Mouse (Mus musculus): ENCODE results near the gene Rasl10a. TPM values are rescaled to one million over a fixed set of nuclear protein-coding genes. Genes with fewer than 3 reads are reported as not detected.

Gene Rasl10a
- total RNA-seq, 2 experiments from 2014 or later: 0.42 to 0.56 TPM

DNA sequence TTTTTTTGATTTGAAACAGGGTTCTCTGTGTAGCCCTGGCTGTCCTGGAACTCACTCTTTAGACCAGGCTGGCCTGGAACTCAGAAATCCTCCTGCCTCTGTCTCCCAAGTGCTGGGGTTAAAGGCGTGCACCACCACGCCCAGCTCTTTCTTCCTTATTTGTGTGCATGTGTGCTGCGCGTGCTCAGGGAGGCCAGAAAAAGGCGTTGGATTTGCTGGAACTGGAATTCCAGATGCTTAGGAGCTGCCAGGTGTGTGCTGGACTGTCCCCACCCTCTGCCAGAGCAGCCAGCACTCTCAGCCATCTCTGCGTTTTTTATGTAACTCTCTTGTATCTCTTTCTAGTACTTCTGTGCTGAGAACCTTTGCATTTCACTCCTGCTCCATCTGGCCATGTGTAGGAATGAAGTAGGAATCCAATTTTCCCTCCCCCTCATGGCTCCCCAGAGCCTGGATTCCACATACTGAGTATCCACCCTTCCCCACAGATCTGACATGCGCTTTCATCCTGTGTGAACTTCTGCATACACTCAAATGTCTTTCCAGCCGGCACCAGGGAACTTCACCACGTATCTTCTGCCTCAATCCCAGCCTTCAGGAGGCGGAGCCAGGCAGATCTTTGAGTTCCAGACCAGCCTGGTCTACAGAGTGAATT lies 5.6 kb upstream of the Rasl10a start:
- no peak for DNase-seq

DNA sequence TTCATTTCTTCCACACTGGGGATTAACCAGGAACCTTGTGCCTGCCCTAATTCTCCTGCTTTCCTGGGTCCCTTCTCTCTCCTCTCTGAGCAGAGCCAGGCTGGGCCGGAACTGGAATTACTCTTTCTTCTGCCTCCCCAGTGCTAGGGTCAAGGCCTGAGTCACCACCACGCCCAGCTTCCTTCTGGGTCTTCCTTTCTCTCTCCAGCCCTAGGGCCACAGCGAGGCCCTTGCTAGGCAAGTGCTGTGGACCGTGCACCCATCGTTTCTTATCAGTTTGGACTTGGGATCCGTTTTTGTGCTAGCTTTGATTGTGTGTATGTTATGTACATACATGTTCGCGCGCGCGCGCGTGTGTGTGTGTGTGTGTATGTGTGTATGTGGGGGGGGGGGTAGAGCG lies 3.8 kb upstream of the Rasl10a start:
- DNase-seq: no peak

DNA sequence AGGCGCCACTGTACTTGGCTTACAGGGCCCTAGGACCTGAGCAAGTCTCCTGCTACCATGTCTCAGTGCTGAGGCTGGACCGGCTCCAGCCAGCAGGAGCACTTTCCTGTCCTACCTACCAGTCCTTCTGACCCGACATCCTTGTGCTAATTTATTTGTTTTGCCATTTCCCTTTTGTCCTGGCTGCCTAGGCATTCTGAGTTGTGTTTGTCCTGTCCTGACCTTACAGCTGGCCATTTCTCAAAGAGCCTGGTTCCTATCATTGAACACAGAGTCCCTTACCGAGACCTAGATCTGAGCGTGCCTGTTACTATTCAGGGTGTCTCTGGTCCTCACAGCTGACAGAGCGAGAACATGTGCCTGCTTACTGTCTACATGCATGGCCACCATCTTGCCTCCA lies 3.1 kb upstream of the Rasl10a start:
- DNase-seq: no peak

DNA sequence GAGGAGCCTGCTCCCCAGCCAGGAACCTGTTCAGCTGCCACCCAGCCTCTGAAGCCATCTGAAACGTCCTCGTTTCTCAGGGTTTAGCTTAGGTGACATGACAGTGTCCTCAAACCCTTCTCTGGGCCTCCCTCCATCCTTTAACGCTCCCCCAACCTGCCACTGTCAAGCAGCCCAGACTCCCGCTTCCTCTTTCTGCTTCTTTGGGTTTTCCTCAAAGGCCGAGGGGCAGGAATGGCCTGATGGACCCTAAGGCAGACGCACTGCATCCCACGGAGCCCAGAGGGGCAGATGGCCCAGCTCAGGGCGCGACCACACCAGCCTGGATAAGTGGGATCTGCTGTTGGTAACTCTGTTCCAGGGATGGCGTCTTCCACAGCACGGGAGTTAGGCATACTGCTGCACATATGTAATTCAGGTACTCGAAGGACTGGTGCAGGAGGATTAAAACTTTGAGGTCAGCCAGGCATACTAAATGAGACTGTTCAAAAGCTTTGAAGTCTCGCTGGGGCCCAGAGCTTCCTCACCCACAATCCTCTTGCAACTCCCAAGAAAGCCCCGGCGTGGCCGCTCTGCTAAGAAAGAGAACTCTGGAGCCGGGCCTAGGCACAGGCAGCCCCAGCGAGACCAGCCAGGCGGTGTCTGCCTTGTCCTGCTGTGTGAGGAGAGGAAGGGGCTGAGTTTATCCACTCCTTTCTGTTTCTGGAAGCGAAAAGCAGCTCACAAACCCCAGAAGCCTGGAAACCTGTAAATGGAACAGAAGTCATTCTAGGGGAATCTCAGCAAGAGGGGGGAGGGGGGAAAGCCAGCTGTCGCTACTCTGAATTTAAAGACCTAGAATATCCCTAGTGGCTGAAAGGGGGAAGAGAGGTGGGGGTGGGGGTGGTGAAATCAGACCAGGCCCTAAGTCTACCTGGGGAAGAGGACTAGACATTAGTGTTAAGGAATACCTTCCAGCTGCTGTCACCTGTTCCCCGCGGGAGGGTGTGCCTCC lies 1.7 kb upstream of the Rasl10a start:
- no peak for DNase-seq

DNA sequence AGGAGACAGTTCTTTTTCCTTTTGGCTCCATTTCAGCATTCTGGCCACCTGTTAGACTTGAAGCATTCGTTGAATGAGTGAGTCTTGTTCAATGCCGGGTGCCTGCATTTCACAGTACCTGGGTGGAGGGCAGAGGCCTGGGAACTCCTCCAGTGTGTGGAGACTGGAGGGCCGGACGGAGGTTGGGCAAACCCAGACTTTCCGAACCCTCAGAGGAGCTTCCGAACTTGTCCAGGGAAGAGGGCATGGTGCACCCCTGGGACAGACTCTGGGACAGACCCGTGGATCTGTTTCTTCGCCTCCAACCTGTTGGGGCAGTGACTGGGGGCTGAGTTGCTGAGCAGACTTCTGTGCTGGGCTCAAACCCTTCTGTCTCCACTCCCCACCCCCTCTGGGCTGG lies 864 bp upstream of the Rasl10a start:
- DNase-seq: no peak

DNA sequence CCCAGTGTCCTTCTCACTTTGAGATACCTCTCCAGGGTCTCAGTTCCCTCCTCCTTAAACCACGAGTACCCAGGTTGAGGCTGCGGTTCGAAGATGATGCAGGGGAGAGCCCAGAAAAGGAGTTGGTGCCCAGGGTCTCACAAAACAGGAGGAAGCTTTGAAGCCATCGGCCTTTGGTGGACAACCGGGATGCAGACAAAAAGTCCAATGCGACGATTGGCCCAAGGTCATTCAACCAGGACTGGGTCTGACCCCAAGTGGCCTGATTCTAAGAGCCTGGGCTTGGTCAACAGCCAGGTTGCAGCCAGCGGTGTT lies 430 bp upstream of the Rasl10a start:
- no peak for DNase-seq

DNA sequence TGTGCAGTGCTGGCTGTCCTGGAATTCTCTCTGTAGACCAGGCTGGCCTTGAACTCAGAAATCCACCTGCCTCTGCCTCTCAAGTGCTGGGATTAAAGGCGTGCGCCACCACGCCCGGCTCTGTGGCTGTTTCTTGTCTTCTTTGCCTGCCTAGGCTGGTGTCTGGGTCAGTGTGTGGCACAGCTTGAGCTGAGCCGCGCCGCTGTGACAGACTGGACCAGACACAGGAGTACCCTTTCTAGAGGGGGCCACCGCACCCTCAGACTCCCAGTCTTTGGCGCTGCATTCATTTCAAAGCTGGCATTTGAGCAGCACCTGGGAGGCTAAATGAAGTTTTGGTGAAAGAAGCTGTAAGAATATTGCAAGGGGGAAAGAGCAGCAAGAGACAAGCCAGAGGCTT lies 855 bp downstream of the Rasl10a start:
- DNase-seq: no peak

DNA sequence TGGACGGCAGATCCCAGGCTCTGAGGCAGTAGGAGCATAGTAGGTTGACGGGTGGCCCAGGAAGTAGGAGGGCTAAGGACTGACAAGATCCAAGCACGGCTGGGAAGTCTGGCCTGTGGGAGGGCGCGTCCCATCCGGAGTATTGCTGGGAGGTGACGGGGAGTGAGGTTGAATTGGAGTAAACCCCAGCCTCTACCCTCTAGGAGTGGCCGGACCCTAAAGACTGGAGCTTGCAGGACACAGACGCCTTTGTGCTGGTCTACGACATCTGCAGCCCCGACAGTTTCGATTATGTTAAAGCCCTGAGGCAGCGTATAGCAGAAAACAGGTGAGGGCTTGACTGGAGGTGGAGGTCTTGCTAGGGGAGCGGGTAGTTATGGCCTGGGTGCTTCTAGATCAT lies 1.3 kb downstream of the Rasl10a start:
- no peak for DNase-seq

DNA sequence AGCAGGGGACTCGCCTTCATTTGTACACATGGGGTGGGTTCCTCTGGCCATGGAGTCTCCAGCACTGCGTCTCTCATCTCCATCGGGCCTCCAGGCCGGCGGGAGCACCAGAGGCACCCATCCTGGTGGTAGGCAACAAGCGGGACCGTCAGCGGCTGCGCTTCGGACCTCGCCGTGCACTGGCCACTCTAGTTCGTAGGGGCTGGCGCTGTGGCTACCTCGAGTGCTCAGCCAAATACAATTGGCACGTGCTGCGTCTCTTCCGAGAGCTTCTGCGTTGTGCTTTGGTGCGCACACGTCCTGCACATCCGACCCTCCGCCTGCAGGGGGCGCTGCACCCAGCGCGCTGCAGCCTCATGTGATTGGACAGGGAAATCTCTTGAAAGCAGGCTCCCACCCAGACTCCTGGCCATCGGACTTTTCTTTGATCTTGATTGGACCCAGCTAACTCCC lies 1.8 kb downstream of the Rasl10a start:
- peak; percentile 57 for DNase-seq

DNA sequence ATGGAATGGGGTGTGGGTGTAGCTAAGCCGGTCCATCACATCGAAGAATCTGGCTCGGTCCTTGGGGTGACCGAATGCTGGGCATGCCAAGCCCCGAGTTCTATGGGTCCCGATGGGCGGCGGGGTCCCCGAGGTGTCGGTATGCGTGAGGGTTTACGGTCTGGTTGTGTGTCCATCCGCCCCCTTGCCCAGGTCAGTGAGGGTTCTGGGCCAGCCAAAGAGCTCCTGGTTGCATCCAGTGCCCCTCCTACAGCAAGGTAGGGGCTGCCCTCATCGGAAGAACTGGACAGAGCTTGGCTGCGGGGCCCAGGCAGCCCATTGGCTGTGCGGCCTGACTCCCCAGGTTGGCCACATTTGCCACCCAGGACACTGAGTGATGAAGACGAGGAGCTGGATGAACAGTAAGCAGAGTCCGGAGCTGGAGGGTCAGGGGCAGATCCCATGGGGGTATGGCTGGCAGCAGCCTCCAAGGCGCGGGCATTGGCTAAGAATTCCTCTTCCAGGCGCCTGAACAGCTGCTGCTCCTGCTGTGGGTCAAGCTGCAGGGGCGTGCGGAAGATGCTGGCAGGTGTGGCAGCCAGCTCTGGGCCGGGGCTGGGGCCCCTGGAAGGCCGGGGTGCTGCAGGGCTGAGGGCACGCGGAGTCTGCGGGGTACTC lies 3.0 kb downstream of the Rasl10a start:
- DNase-seq: peak; percentile 20

DNA sequence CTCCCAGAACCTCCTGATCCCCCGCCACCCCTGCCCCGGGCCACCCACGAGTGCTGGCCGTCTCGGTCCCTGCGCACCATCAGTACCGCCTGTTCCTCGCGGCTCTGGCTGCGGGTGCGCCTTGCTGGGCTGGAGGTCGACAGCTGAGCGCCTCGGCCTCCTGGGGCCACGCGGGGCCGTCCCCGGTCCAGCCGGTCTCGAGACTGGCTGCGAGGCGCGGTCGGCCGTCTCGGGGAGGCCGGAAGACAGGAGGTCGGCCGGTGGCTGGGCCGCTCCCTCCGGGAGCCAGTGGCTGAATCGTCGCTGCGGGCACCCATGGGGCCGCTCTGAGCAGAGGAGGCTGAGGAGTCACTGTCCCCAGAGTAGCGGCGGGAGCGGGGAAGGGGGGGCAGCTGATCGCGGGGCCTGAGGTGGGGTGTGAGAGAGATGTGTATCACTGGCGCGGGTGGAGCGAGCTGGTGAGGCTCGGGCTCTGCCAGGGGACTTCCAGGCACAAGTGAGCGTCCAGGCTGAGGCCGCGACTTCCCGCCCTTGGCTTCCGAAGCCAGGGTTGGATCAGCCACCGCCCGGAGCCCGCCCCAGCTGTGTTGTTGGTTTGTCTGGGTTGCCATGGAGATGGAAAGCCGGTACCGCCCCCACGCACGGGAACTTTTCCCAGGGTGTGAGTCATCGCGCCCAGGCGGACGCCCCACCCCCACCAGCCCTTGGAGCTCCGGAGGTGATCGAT lies 3.6 kb downstream of the Rasl10a start:
- DNase-seq: peak; percentile 94

DNA sequence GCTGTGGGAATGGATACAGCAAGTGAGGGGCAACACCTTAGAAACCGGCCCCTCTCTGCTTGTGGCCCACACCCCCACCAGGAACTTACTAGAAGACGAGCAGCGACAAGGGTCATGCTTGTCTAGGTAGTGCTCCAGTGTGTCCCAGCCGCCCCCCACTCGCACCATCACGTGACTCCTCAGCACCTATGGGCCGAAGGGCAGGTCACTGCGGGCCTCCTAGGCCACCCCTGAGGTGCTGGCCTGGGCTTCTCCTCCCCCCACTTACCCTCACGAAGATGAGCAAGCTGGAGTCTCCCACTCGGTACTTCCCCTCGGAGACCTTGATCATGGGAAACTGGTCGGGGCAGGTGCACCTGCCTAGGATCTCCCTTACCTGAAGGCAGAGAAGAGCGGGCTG lies 4.4 kb downstream of the Rasl10a start:
- DNase-seq: peak; percentile 22

DNA sequence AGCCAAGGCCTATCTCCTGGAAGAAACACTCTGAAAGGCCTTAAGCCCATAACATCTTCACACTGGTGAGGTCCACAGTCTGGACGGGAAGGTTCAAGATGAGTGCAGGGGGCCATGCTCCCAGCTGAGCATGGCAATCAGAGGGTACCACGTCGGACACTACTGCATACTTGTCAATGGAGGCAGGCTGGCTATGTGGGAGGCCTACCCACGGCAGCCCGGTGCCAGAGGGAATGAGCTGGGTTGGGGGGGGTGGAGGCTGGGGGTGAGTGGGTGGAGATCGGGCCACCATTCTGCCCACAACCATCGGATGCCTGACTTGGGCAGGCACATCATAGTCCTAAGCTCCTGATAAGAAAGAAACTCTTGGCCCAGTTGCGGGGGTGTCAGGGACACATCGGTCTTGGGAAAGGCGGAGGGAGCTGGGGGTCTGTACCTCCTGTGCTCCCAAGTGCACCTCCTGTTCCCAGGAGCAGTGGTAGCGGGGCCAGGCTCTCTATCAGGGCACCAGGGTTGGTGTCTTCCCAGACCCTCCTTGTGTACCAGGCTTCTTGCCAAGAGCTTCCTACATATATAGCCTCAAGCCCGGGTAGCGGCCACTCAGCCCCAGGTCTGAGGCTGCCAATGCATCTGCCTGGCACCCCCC lies 5.1 kb downstream of the Rasl10a start:
- no peak for DNase-seq

DNA sequence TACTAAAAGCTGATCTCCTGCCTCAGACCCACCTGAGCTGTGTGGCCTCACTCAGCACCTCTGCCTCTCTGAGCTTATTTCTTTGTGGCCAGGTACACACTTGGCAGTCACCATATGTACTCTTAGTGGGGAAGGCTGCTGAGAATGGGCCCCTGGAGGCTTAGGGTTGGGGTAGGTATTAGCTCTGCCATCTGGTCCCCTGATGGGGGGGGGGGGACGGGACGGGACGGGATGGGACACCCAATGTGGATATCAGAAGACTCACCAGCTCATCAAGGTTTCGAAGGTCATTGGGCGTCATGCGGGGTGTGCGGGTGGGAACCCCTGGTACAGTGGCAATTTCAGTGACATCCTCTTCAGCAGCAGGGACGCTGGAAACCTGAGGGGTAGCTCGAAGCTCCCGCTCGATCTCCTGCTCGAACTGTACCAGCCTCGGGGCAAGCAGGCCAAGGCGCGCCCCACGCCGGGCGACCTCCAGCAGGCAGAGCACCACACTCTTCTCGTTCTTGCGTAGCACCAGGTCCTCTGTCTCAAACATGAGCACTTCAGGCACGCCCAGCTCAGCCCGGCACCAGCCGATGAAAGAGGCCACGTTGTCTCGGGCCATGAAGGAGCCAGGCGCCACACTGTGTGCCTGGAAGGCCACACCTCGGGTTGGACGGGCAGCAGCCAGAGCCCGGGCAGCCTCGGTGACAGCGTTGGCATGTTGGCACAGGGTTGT lies 5.8 kb downstream of the Rasl10a start:
- no peak for DNase-seq

DNA sequence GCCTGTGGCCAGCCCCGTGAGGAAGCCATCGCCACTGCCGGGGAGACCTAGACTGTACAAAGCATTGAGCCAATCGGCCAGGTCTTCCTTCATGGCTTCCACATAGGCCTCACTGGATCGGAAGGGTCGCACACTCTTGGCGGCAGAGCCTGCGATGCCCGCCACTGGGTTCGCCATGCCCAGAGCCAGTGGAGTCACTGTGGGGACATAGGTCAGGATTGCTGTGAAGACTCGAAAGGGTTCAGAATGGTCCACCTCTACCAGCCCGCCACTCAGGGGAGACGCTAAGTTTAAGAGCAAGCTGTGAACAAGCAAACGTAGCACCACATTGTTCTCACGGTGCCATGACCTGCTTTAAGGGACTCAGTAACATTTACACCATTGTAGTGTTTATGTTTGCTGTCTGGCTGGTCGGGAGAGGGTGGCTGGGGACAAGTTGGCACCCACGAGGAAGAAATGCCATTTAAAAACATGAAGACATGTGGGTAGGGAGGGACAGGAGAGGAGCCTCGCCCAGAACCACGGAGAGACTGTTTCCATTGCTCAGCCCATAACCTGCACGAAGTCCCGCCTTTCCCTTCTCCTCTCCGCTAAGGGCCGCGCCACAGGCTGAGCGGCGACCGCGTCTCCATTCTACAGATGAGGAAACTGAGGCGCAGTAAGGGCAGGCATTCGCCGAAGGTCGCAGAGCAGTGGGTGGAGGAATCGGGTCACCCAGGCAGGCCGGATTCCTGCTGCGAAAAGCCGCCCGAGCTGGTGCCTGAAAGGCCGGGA lies 6.5 kb downstream of the Rasl10a start:
- DNase-seq: no peak

DNA sequence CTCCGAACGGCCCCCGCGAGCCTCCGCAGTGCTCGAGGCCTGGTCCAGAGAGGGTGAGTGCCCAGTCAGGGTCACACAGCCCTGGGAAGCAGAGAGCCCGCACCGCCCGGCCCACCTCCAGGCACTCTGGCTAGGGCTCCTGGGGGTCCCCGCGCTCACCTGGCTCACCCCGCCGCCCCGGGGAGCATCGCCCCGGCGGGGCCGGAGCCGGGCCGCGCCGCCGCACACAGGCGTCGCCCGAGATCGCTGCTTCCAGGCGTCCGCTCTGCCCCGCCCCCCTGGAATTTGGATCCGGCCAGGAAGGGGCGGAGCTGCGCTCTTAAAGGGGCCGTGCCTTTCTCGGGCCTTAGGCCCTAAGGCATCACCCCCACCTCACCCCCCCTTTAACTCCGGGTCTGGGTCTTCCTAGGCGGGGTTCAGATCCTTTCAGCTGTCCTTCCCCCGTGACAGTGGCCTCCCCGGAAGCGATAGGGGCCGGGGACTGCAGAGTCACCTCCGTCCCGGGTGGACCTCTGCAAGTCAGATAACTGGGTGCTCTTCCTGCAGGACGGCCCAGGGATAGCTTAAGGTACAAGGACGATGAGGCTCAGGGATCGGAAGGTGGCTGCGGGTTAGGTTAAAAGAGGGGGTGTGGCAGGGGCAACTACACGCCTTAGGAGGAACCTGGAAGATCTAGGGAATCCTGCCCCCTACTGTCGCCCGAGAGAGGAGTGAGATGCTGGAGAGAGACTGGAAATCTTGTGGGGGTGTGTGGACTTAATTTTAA lies 7.3 kb downstream of the Rasl10a start, which contains the start of gene Gas2l1:
TSS of gene Gas2l1 (minus strand) at position 272 of the 766 bp plus-strand sequence.
- peak; percentile 91 for DNase-seq

DNA sequence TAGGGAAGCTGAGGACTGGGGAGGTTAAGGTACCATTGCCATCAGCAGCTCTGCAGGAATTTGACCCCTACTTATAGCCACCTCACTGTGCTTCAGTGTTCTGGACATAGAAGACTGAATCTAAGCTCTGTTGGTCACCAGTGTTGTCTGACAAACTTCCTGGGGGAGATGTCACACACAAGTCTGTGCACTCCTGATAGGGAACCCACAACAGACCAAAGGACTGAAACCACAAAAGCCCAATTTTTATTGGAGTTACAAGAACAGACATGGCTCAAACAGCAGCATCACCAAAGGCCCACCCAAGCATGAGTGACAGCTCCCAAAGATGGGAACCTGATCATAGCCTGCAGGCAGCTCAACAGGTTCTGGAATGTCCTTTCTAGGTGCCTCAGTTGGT lies 9.1 kb downstream of the Rasl10a start:
- no peak for DNase-seq

DNA sequence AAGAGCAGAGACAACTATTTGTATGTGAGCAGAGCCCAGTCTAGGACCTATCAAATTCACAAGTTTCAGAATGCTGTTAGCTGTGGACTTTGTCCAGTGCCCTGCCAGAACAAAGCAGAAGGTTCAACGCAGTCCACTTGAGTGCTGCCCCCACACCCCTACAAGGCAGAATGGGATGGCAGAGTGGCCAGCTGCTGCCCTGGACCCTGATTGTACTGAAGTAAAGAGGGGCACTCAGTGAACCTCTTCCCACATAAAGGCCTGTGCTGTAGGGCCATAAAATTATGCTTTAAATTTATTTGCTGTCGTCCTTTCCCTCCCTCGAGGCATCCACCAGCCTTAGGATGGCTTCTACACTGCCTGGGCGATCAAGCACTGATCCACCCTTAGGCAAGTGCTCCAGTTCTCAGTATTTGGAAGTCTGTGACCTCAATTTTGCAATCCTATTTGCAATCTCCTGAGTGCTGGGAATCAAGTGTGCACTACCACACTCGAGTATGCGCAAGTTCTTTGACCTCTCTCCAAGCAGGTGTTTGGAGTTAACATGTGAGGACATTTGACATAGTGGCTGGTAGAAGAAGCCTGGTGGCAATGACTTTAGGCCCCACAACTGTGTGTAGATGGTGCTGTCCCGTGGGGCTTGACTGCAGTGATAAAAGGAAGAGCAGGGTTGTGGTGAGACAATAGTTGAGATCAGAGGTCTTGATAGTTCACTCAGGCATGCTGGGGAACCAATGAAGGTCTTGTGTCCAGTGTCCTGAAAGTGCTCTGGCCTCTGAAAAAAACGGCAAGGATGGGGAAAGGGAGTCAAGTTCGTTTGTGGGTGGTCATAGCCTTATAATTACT lies 10.4 kb downstream of the Rasl10a start:
- DNase-seq: no peak

DNA sequence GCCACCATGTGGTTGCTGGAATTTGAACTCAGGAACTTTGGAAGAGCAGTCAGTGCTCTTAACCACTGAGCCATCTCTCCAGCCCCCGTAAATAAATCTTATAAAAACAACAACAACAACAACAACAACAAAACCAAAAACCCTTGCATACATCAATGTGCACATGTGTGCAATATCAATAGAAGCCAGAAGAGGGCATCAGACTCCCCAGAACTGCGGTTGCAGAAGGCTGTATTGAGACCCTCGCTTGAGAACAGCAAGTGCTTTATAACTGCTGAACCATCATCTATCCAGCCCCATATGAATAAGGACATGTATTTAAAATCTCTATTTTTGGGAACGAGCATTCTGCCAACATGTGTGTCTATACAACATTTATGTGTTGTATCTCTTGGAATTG lies 17.0 kb downstream of the Rasl10a start:
- no peak for DNase-seq

Data from gastrocnemius, postnatal 10 days (tissue).